Mouse (Mus musculus) forebrain, embryonic 11.5 days (tissue): ENCODE measurements around the gene Tmprss9. TPM values are rescaled to one million over a fixed set of nuclear protein-coding genes. Genes with fewer than 3 reads are reported as not detected.
"Not testable (repeated sequence)": the region's sequence is repeated elsewhere in the genome, so short reads cannot be mapped to it uniquely, and the experiment has no call there.

Experiments
- ATAC-seq: fragments of 200-750 bp; cut with Nextera tagmentation; replicated peaks from 2 replicates; pipeline ENCODE4 v1.8.0; 2017; ENCODE audit warnings: moderate TSS enrichment; ENCODE audit not compliant: low FRiP score
- DNase-seq: peaks from one replicate; pipeline ENCODE4 v3.0.0-alpha.2; 2017; ENCODE audit warnings: low spot score
- H3K27ac ChIP-seq: fragments of 300-500 bp; sonication (generic); 2 replicates; pipeline ENCODE4 v1.5.1; 2014; ENCODE audit warnings: low read depth, low read length
- H3K27me3 ChIP-seq: fragments of 300-500 bp; sonication (generic); 2 replicates; pipeline ENCODE4 v1.6.1; 2014; ENCODE audit warnings: mild to moderate bottlenecking, low read length, mixed read lengths; ENCODE audit not compliant: control insufficient read depth, insufficient read depth
- H3K36me3 ChIP-seq: fragments of 300-500 bp; sonication (generic); 2 replicates; pipeline ENCODE4 v1.6.1; 2014; ENCODE audit warnings: mild to moderate bottlenecking, low read length, moderate library complexity, mixed read lengths; ENCODE audit not compliant: control insufficient read depth, insufficient read depth
- H3K4me1 ChIP-seq: fragments of 300-500 bp; sonication (generic); replicated peaks from 2 replicates; pipeline ENCODE4 v1.6.1; 2014; ENCODE audit warnings: low read length, mixed read lengths; ENCODE audit not compliant: control insufficient read depth, insufficient read depth
- H3K4me2 ChIP-seq: fragments of 300-500 bp; sonication (generic); 2 replicates; pipeline ENCODE4 v1.6.1; 2014; ENCODE audit warnings: low read depth, mild to moderate bottlenecking, low read length, moderate library complexity, mixed read lengths; ENCODE audit not compliant: severe bottlenecking
- H3K4me3 ChIP-seq: fragments of 300-500 bp; sonication (generic); 2 replicates; pipeline ENCODE4 v1.5.1; 2014; ENCODE audit warnings: low read depth, low read length
- H3K9ac ChIP-seq: fragments of 300-500 bp; sonication (generic); 2 replicates; pipeline ENCODE4 v1.6.1; 2014; ENCODE audit warnings: low read length
- H3K9me3 ChIP-seq: fragments of 300-500 bp; sonication (generic); 2 replicates; pipeline ENCODE4 v1.6.1; 2016; ENCODE audit warnings: low read length, mixed read lengths; ENCODE audit not compliant: control insufficient read depth
- WGBS: fragments of 180-500 bp; shearing (Covaris S2); extraction: QIAGEN DNeasy Blood & Tissue Kit; methylation state at CpG from one replicate; pipeline ENCODE4 v1.1.7; 2014; 5-methylcytosine and 5-hydroxymethylcytosine counted together
- polyA plus RNA-seq: library from polyadenylated mRNA; unstranded; fragments of >200 nt; fragmentation: Nextera tagmentation; extraction: Ambion mirVana; gene quantifications from 2 replicates; pipeline ENCODE4 v1.2.1, GENCODE M21; 2014

The Tmprss9 gene
- polyA plus RNA-seq, 1 experiment from 2014 or later, result 0.08 TPM

- WGBS, result 89% methylated on average over 10 of the region's 10 CpGs
- Histone ChIP-seq H3K4me3 (peak overlapping the region; percentile 59), H3K4me1 (peaks cover 18% of the 10 kb centered on the region), H3K27ac (no peak overlapping the region), H3K9ac (peak overlapping the region; percentile 82), H3K9me3 (no peaks in the 10 kb centered on the region), H3K4me2 (peak overlapping the region; percentile 97), H3K27me3 (no peaks in the 10 kb centered on the region), H3K36me3 (no peaks in the 10 kb centered on the region; the same call in 1 of the 2 replicates)
- DNase-seq, result no peak
- ATAC-seq, result no peak
Observed at GRCm38 (mm10) chr10:80827870-80828420, 43.7 kb upstream of the Tmprss9 start.

DNA sequence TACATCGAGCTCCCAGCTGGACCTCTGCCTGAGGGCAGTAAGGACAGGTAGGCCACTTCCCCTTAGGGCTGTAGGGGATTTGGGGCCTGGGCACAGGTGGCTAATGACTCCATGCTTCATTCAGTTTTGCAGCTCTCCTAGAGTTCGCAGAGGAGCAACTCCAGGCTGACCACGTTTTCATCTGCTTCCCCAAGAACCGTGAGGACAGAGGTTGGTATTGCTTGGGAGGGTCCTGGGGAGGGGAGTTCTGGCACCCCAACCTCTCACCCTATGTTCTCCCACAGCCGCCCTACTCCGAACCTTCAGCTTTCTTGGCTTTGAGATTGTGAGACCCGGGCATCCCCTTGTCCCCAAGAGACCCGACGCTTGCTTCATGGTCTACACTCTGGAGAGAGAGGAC lies 43.1 kb upstream of the Tmprss9 start:
- not testable (repeated sequence) for DNase-seq, ATAC-seq, H3K4me2 ChIP-seq, H3K4me3 ChIP-seq, H3K36me3 ChIP-seq, H3K9ac ChIP-seq, H3K9me3 ChIP-seq, H3K27me3 ChIP-seq, H3K27ac ChIP-seq
- peaks cover 18% of the 10 kb centered on the region for H3K4me1 ChIP-seq
- WGBS, result 92% methylated on average over 9 of the region's 9 CpGs

DNA sequence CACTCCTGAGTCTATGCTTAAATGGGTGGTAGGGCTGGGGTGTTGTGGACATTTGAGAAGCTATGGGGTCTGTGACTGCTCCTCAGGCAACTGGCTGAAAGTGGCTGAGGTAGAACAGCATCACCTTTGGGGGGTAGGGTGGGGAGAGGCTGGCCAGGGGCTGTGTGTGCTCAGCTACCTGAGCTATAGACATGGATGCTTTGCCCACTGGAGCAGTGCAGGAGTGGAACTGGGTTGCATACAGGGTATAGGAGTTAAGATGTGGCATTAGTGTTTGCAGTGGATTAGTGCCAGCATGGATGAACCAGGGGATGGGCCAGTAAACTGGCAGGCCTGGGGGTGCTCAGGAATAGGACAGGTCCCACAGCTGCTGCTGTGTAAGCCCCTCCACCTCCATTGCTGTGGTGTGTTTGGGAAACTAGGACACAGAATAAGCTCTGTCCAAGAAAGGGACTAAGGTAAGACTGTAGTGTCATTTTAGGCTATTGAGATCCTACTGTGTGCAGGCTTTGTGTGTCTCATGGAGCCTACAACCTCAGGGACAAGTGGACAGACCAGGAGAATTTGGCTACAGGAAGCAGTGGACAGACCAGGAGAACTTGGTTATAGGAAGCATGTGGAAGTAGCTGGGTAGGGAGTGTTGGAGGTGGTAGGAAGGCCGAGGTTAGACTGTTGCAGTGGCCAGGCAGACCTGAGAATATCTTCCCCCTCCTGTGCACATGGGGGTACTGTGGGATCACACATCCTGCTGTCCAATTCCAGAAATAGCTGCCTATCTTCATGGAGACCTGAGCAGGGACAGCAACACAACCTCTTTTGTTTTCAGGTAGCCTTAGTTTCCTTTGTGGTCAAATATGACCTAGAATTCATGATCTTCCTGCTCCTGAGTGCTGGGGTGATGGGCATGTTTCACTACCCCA lies 42.0 kb upstream of the Tmprss9 start:
- Histone ChIP-seq H3K27ac (no peak overlapping the region), H3K4me1 (peaks cover 18% of the 10 kb centered on the region), H3K4me3 (no peak overlapping the region), H3K27me3 (peaks cover 2% of the 10 kb centered on the region; the same call in 1 of the 2 replicates), H3K36me3 (no peaks in the 10 kb centered on the region; the same call in 1 of the 2 replicates), H3K4me2 (no peak overlapping the region), H3K9ac (no peak overlapping the region), H3K9me3 (no peaks in the 10 kb centered on the region)
- DNase-seq (no peak), ATAC-seq (no peak)
- WGBS, result 74% methylated on average over 1 of the region's 1 CpGs

DNA sequence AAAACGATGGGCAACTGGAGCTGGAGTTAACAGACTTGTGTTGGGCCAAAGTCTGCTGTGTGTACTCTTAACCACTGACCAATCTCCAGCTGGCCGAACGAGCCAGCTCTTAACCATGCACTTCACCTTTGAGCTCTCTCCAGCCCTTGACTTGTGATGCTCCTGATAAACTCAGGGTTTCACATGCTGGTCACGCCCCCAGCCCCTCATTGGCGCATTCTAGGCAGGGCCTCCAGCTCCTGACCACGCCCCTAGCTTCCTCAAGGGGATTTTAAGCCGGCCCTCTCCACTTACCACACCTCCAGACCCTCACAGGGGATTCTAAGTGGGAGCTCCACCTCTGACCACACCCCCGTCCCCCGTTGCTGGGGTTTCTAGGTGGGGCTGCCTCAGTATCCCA lies 40.5 kb upstream of the Tmprss9 start:
- Histone ChIP-seq H3K27ac (no peak overlapping the region), H3K9me3 (no peaks in the 10 kb centered on the region; the same call in 1 of the 2 replicates), H3K9ac (no peak overlapping the region), H3K4me2 (0 out of 2 replicates have a peak overlapping the region, but pooled peaks have one; percentile 24), H3K27me3 (peaks cover 16% of the 10 kb centered on the region), H3K4me1 (peaks cover 18% of the 10 kb centered on the region), H3K36me3 (no peaks in the 10 kb centered on the region; the same call in 1 of the 2 replicates), H3K4me3 (no peak overlapping the region)
- ATAC-seq, result no peak; the same call in 1 of the 2 replicates
- DNase-seq, result peak; percentile 84
- WGBS, result 1% methylated on average over 9 of the region's 9 CpGs

GRCm38 (mm10) chr10:80832818-80833217 lies 38.8 kb upstream of the Tmprss9 start:
- no peak overlapping the region for H3K4me3 ChIP-seq
- no peak overlapping the region for H3K9ac ChIP-seq
- DNase-seq (no peak), ATAC-seq (no peak)
- H3K4me1 ChIP-seq, result peaks cover 15% of the 10 kb centered on the region
- 55% methylated on average over 7 of the region's 7 CpGs for WGBS
- no peak overlapping the region for H3K27ac ChIP-seq
- H3K4me2 ChIP-seq, result no peak overlapping the region
- H3K36me3 ChIP-seq, result no peaks in the 10 kb centered on the region; the same call in 1 of the 2 replicates
- H3K27me3 ChIP-seq, result peaks cover 20% of the 10 kb centered on the region
- H3K9me3 ChIP-seq, result no peaks in the 10 kb centered on the region; the same call in 1 of the 2 replicates

DNA sequence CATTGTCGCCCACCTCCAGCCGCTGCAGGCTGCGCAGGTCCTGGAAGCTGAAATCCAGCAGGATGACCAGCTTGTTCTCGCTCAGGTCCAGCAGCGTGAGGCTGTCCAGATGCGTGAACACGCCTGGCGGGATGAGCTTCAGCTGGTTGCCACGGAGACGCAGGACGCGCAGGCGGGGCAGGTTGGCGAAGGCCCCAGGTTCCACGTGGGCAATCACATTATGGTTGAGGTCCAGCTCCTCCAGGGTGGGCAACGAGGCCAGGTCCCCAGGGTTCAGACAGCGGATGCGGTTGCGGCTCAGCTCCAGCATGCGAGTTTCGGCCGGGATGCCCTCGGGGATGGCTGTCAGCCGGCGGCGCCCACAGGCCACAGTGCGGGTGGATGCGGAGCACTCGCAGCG lies 36.0 kb upstream of the Tmprss9 start:
- no peak overlapping the region for H3K27ac ChIP-seq
- H3K9me3 ChIP-seq, result no peaks in the 10 kb centered on the region; the same call in 1 of the 2 replicates
- H3K4me2 ChIP-seq, result no peak overlapping the region
- H3K4me1 ChIP-seq, result peaks cover 12% of the 10 kb centered on the region
- no peaks in the 10 kb centered on the region for H3K36me3 ChIP-seq
- ATAC-seq (no peak), DNase-seq (no peak)
- peaks cover 20% of the 10 kb centered on the region for H3K27me3 ChIP-seq
- H3K9ac ChIP-seq, result no peak overlapping the region
- 61% methylated on average over 30 of the region's 30 CpGs for WGBS
- no peak overlapping the region for H3K4me3 ChIP-seq

- ATAC-seq (no peak), DNase-seq (no peak)
- WGBS, result 60% methylated on average over 7 of the region's 7 CpGs
- peaks cover 3% of the 10 kb centered on the region; the same call in 1 of the 2 replicates for H3K4me1 ChIP-seq
- peaks cover 20% of the 10 kb centered on the region for H3K27me3 ChIP-seq
- no peaks in the 10 kb centered on the region for H3K36me3 ChIP-seq
- H3K9ac ChIP-seq, result no peak overlapping the region
- H3K4me3 ChIP-seq, result no peak overlapping the region
- no peak overlapping the region for H3K27ac ChIP-seq
- H3K4me2 ChIP-seq, result no peak overlapping the region
- no peaks in the 10 kb centered on the region; the same call in 1 of the 2 replicates for H3K9me3 ChIP-seq
Observed at GRCm38 (mm10) chr10:80836949-80837379, 34.7 kb upstream of the Tmprss9 start.

GRCm38 (mm10) chr10:80837827-80838226 lies 33.8 kb upstream of the Tmprss9 start:
- no peak overlapping the region for H3K9ac ChIP-seq
- no peak overlapping the region for H3K4me3 ChIP-seq
- no peaks in the 10 kb centered on the region for H3K36me3 ChIP-seq
- peaks cover 3% of the 10 kb centered on the region; the same call in 1 of the 2 replicates for H3K4me1 ChIP-seq
- H3K27ac ChIP-seq, result no peak overlapping the region
- DNase-seq (no peak), ATAC-seq (no peak)
- H3K9me3 ChIP-seq, result no peaks in the 10 kb centered on the region; the same call in 1 of the 2 replicates
- WGBS, result 17% methylated on average over 2 of the region's 2 CpGs
- peaks cover 24% of the 10 kb centered on the region for H3K27me3 ChIP-seq
- no peak overlapping the region for H3K4me2 ChIP-seq
